Mouse (Mus musculus) heart, adult 11 months (tissue): ENCODE measurements at regions not wholly inside any gene's neighbourhood (a gene's known extent, or its start where the extent isn't known, plus 50 kb on each side); places are given as distances from the start of the nearest gene placed in this dataset.

ENCODE experiments used
- DNase-seq: peaks from one replicate; pipeline ENCODE4 v3.0.0; 2022

DNA sequence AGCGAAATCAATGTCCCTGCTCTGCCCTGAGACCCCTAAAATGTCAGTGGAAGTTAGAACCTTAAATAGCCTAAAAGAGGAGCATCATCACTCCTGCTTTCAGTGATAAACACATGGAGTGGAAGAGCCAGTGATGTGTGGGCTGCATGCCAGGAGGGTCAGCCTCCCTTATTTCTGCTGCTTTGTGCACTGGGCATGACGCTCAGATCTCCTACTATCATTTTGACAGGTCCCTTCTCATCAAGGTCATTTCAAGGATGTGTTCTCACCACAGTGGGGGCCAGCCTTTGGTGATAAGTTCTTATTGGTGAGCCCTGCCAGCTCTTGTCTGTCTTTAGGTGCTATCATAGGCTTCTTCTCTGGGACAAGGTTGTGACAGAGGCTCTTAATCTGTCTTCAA lies 215.5 kb upstream of the Dynlrb2 start:
- no peak for DNase-seq

DNA sequence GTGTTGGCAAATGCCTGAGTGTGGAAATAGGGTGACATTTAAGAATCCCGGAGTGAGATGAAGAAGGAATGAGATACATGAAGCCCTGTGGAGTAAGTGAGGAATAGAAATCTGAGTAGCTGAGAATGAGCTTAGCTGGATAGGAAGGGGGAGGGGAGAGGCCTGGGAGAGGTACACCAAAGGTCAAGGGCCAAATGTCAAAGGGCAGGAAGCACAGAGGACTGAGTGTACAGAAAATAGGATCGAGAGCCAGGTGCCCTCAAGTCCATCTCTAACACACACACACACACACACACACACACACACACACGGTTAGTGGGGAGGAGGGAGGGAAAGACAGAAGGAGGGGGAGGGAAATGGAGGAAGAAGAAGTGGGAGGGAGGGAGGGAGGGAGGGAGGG lies 220.8 kb upstream of the Dynlrb2 start:
- no peak for DNase-seq

DNA sequence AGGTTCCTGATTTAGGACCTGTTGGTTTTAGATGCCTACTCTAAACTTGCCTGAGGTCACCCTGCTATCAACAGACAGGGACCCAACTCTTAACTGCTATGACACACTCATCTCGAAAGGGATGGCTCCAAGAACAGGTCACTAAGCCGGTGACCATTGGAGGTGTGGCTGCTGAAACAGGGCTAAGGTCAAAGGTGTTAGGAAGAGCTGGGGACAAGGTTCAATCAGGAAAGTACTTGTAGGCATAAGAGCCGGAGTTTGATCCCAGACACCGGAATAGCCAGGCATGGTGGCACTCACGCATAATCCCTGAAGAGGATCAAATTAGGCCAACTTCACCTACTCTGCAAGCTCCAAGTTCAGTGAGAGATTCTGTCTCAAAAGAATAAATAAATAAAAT lies 222.4 kb upstream of the Dynlrb2 start:
- no peak for DNase-seq

DNA sequence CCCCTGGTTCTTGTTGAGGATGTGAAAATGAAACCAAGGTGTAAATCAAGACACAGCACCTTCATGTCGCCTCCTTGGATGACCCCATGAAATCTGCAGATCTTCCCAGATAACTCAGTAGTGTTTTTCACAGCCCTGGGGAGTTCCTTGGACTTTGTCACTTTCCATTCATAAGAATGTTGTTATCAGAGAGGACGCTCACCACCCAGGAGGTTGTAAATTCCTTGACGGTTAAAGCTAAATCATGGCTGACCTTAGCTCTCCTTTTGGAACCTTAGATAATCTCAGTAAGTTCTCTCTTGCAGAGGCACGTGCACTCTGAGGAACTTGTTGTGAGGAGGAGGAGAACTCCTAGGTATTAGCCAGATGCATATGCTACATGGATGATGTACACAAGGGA lies 229.8 kb upstream of the Dynlrb2 start:
- DNase-seq = no peak

DNA sequence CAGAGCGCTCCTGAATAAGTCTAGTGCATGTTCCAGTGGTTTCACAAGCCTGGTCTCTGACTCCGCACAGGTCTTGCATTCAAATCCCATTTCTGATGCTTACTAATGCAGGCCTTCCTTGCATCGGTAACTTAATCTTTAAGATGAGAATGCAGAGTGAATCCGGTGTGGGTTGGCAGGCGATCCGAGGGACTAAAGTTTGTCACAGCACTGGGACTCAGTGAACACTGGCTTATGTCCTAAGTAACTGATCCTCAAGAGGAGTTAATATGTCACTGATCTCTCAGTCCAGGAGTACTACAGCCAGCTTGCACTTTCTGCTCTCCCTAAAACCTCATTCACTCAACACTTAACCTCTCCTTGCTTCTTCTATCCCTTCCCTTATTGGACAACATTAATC lies 233.5 kb upstream of the Dynlrb2 start:
- DNase-seq = peak; percentile 71

DNA sequence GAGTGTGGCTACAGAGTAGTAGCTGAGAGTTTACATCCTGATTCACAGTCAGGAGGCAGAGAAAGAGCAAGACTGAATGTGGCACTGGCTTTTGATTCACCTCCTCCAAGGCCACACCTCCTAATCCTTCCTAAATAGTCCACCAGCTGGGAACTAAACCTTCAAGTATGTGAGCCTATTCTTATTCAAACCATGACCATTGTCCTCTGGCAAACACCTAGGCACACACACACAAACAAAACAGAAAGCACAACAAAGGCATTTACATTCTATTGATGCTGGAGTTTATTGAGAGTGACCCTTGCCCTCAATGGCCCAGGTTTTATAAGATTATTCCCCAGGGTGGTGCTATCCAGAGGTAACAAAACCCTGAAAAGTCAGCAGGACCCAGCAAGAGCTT lies 235.4 kb upstream of the Dynlrb2 start:
- DNase-seq = no peak

DNA sequence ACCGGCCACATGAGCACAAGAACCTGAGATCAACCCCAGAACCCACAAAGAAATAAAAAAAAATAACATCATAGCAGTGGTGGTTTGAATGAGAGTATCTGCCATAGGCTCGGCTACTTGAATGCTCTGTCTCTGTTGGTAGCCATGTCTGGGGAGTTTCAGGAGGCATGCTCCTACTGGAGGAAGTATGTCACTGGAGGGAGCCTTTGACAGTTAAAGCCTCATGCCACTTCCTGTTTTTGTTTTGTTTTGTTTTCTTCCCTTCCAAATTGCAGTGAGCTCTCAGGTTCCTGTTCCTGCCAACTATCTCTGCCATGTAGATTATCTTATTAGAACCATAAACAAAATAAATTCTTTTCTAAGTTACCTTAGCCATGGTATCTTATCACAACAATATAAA lies 236.1 kb upstream of the Dynlrb2 start:
- no peak for DNase-seq

DNA sequence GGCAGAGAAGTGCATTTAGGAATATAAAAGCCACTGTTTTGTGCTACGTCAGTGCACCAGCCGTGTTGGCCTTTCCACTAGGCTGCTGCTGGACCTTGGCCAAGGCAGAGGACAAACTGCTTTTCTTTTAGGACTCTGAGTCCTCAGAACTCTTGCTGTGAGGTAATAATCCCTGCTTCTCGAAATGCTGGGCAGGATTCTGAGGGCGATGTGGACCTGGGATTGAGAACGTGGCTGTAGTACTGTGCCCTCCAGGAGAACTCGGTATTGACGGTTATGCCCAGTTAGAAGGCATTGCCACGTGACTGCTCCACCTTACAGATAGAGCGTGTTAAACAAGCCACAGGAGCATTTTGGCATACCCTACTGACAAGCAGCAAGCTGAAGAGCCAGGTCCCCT lies 236.6 kb upstream of the Dynlrb2 start:
- DNase-seq = peak; percentile 83

DNA sequence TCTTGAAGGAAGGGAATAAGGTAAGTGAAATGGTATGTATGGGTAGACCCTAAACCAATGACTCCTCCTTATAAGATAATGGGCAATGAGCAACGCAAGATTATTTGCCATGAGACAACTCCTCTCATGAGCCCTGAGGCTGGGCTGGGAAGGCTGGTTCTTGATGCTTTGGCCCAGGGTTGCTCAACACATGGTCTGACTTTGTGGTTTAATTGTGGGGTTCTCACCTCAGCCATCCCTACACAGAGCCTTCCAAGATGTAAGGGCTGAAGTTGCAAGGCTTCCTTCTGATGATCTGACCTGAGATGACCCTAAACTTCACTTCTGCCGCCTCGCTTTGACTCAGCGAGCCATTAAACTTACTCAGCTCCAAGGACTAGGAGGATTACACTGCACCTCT lies 237.8 kb upstream of the Dynlrb2 start:
- peak; percentile 42 for DNase-seq

DNA sequence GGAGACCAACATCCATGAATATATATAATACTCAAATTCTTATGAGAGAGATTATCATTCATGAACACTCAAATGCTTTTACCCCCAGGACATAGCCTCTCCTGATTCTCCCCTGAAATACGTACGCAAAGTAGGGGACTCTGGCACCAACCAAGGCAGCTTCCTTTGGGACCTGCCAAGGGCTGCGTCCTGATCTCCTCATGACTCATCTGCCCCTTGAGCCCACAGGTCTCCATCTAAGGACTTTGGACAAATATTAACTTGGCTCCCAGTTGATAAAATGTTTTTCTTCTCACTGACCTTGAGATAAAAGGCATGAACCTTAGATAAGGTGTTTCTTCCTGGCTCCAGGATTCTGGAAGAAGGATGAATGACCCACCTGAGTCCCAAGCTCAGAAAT lies 239.2 kb upstream of the Dynlrb2 start:
- peak; percentile 11 for DNase-seq

DNA sequence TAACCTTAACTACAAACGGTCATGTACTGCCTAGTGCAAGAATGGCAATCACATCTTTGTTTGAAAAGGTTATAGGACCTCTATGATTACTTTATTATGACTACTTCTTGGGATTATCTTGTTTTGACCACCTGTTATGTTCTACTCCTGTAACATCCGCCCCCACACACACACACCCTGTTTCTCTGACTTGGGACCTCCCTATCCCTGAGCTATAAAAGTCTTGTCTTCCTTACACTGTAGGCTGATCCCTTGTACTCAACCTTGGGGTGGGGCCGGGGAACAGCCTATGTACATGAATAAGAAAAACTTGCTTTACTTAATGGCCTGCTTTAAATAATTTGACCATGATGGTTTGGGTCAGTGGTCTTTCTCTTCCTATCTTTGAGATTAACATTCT lies 240.7 kb upstream of the Dynlrb2 start:
- no peak for DNase-seq

DNA sequence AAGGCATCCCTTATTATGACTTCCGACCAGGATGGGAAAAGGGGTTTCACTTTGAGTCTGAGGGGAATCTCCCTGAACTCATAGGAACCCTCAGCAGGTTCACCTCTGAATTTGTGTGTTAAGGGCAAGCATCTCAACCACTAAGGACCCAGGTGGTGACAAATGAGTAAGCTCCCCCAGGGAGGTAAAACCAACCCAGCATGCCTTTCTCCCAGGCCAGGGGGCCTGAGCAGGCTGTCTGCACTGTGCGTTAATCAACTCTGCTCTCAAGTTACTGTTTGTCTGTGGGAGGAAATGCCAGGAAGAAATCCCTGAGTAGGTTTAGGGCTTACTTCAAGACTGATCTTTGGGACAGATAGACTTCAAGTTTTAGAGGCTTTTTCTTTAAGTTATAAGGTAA lies 243.5 kb upstream of the Dynlrb2 start:
- DNase-seq = no peak

DNA sequence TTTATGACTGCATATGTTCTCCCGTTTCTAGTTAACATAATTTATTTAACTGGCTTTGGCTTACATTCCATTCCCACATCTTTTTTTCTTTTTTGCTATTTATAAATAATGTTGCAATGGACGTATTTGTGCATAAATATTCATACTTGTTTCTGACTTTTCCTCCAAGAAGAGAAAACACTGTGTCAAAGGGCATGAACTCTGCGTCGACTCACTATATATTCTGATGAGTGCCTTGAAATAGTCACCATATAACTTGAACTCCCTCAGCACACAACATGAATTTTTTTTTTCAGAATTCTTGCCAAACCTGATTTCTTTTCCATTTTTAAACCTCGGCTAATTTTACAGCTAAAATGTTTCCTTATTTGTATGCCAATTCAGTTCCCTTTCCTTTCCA lies 249.4 kb upstream of the Dynlrb2 start:
- no peak for DNase-seq

DNA sequence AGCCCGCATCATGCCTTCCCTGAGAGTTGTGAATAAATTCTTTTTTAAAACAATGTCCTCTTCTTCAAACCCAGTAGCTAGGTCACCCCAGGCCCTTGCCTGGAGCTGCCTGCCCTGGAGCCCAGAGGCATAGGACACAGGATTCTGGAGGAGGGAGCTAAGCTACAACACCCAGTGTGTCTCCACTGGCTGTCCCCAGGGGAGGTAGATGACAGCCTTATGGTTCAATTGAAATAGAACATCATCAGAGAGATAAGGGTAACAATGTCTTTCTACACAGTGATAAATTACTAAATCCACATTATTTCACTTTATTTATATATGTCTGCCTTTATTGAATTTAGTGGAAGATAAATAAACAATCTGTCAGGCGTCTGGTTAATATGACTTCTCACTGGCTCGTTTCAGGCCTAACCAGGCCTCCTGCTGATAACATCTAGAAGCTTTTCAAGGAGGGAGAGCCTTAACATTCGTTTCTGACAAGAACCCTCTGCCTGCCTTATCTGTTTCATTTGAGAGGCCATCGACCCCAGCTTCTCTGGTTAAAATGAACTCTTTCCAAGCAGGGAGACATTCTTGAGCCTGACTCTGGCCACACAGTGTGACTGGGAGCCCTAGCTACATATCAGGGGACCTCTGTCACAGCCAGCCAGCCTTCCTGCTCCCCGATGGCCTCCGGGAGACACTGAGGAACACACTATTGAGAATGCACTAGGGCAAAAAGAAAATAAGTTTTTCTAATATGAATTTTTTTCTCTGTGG lies 252.1 kb upstream of the Dynlrb2 start:
- DNase-seq = peak; percentile 22

DNA sequence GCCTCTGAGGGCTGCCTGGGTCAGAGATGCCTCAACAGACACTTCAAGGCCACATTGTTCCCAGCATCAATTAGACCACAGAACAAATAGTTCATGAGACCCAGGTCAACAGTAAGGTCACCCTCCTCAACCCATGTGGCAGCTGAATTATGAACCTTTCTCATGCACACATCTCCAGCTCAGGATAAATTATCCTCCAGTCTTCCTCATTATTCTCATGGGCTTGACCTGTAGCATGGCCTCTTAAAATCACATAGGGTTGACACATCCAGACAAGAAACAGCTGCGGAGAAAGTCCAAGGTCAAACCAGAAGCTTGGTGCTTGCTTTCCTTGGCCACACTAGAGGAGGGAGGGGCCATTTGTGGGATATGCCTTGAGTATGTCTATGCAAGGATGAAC lies 256.4 kb upstream of the Dynlrb2 start:
- peak; percentile 49 for DNase-seq

DNA sequence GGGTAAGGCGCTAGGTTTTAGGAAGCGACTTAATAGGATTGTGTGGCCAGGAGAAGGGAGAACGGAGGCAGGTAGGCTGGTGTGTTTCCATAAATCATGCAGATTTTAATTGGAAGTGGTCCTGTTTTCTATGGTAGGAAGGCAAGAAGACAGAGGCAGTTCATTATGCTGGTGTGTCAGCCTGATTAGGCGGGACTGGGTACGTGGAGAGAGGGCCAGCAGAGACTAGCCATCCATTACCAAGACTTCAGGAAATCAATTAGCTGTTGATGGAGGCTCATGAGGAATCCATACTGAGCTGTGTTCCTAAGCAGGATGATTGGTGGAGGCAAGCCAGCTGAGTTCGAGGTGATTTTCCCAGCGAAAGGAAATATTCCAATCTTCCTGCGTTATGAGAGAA lies 261.3 kb upstream of the Dynlrb2 start:
- DNase-seq = peak; percentile 70

DNA sequence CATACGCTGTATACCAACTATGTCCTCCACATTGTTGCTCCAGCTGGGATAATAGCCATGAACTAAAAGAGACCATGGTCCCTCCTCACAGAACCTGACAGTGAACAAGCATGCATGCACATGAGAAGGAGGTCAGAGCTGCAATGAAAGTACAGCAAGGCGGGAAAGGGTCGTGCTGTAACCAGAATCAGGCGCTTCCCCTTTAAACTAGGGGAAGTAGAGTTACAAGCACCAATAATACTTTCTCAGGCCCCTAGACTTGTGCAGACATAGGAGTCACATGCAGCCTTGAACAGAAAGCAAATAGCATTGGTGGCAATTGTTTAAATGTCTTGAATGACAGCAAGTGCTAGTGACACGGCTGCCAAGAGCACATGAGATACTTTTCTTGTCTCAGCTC lies 261.8 kb upstream of the Dynlrb2 start:
- peak; percentile 57 for DNase-seq

DNA sequence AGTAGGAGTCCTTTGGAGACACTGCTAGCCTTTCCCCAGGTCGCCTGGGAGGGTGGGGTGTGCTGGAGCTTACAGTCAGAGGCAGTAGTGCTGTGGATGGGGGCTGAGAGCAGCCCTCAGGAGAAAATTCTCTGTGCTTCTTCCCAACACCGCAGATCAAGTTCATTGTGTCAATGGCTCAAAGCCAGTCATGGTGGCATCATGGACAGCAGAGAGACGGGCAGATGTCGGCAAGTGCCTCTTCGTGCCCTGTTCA lies 262.9 kb upstream of the Dynlrb2 start:
- DNase-seq = peak; percentile 53

DNA sequence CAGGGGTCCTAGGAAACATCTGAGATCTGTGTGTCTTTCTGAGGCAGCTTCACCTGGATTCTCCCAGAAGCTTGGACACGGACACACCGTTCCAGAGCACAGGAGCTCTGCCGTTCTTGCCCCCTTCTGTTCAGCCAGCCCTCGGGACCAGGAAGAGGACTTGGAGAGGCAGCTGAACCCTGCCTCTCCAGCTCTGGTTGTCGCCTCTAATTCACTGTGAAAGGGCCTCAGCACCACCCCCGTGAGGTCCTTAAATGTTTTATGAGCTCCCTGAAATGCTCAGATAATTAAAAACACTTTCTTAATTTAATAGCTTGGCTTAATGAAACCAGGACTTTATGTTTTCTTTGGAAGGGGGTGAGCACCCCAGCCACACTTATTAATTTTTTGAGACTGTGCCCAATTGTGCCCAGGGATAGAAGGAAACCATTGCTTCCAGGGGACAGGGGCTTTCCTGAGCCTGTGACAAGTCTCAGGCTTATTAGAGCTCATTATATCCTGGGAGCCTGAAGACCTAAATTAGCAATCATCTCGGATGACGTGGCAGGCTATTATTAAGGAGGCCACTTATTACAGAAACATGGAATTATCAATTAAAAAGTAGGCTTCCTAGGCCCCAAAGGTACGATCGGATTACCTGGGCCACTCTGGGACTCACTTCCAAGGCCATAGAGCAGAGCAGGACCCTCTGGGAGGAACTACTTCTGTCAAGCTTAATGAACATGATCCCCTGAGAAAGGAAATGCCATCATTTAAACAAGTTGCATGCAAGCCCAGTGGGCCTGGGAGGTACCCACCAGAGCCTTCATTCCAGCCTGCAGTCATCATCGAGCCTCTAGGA lies 263.4 kb upstream of the Dynlrb2 start:
- DNase-seq = peak; percentile 55

DNA sequence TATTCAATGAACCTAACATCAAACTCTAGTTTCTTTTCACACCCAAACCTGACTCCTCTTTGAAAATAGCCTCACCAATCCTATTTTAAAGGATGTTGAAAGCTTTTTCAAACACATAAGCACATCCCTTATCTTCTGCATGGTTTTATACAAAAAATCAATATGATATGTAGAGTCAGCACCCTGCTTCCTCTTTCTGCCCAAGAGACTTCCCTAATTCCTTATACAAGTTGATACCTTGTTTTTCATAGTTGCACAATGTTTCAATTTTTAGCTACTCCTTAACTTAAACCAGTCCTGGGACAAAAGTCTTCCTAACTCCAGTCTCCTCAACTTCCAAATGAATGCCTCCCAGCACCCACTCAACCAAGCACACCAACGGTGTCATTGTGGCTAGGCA lies 266.1 kb upstream of the Dynlrb2 start:
- peak; percentile 53 for DNase-seq

DNA sequence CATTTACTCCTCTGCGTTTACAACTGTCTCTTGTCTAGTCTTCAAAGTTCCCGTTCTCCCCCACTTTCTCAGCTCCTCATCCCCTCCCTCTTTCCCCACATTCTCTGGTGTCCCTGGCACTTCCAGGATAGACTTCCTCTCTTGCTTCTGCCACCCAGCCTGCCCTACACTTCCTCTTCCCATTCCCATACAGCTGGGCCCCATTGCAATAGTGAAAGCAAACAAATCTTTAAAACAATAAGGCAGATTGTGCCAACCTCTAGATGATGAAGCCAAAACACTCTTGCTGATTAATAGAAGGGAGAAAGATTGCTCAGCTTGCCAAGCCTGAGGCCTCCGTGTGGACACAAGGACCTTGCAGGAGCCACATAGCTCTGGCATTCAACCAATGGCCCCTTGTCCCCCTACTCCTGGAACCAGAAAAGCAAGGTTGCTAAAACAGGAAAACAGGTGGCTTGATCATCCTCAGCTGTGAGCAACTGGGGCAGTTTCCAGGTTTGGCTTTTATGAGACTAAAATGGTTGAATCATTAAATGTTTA lies 267.1 kb upstream of the Dynlrb2 start:
- peak; percentile 90 for DNase-seq

DNA sequence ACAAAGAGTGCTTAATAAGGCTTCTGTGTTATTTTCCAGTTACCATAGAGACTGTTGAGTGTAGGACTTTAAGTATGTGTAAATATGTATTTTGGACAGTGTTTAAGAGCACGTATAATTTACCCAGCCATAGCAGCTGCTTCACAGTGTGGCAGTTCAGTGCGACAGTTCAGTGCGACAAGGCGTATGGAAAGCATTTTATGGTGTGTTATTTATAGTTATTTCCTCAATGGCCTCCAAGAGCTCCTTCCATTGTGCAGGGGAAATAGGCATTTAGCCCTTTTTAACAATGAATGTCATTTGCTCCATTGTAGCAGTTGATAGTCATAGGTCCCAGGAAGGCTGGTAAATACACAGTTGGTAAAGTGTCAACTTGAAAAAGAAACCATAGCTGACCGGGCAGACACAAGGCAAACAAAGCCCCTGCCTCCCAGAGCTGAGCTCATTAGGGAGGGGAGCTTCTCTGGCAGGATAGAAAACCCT lies 275.1 kb upstream of the Dynlrb2 start:
- DNase-seq = peak; percentile 18

DNA sequence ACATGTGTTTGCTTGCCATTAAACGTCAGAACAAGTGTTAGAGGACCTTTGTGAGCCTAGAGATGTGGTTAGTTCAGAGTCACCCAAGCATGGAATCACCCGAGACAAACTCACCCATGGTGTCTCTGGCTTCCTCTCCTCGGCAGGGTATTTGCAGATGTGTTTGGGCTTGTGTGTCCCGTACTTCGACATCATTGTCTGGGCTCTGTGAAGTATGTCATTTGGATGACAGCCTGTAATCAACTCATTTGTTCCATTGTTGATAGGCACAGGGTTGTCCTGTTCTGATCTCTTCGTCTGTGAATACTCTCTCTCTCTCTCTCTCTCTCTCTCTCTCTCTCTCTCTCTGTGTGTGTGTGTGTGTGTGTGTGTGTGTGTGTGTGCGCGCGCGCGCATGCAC lies 277.8 kb upstream of the Dynlrb2 start:
- peak; percentile 23 for DNase-seq

DNA sequence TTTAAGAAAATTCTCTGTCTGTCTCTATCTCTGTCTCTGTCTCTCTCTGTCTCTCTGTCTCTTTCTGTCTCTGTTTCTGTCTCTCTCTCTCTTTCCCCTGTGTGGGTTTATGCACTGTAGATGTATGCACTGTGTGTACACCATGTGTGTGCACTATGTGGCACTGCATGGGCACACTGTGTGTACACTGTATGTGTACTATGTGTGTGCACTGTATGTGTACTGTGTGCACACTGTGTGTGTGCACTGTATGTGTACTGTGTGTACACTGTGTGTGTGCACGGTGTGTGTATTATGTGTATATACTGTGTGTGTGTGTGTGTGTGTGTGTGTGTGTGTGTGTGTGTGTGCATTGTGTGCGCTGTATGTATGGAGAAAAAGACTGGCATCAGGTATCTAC lies 281.5 kb upstream of the Dynlrb2 start:
- no peak for DNase-seq
